Mouse (Mus musculus): ENCODE measurements around the gene Slc7a6. TPM values are rescaled to one million over a fixed set of nuclear protein-coding genes. Genes with fewer than 3 reads are reported as not detected.

The Slc7a6 gene
- polyA plus RNA-seq, 1 experiment from 2014 or later = 64.5 TPM

DNA sequence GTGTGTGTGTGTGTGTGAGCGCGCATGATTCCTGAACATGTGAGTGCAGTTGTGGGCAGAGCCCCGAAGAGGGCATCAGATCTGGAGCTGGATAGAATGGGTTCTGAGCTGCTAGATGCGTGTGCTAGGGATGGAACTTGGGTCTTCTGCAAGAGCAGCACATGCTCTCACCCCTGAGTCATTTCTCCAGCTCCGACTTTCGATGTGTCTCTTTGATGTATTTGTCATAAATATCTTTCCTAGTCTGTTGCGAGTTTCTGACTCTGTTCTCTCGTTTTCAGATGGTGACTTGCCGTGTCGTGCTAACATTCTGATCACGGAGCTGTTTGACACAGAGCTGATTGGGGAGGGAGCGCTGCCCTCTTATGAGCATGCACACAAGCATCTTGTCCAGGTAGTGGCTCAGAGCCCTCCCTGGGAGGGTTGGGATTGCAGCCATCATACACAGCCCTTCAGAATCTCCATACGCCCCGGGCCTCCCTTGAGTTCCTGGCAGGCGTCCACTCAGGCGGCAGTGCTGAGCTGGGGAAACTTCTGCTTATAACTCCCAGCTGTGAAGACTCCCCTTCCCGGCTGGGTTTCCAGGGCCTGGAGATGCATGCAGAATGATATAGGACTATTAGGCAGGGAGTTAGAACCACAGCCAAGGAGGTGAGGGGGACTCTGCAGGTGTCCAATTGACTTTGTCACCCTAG lies 66.1 kb downstream of the Slc7a6 start:
- no peak for ATAC-seq (replicated peaks; ENCODE audit: insufficient number of reproducible peaks, low FRiP score, low TSS enrichment)
- 86% methylated on average over 17 of the region's 17 CpGs for WGBS (ENCODE audit: insufficient replicate concordance)
- no peaks in the 10 kb centered on the region for H3K4me1 ChIP-seq (ENCODE audit: control insufficient read depth, insufficient read depth, low read length)
- no peak overlapping the region for H3K4me2 ChIP-seq
- no peak overlapping the region for H3K9ac ChIP-seq (ENCODE audit: low read depth, low read length)
- no peak overlapping the region for H3K27ac ChIP-seq (ENCODE audit: low read depth, low read length)
- peaks cover 26% of the 10 kb centered on the region for H3K36me3 ChIP-seq (ENCODE audit: control insufficient read depth, insufficient read depth, low read length)
- no peaks in the 10 kb centered on the region for H3K9me3 ChIP-seq (replicated peaks; ENCODE audit: control insufficient read depth, low read length)
- no peaks in the 10 kb centered on the region for H3K27me3 ChIP-seq (ENCODE audit: control insufficient read depth, insufficient read depth, low read length)
- no peak overlapping the region for H3K4me3 ChIP-seq (ENCODE audit: low read depth, low read length)

DNA sequence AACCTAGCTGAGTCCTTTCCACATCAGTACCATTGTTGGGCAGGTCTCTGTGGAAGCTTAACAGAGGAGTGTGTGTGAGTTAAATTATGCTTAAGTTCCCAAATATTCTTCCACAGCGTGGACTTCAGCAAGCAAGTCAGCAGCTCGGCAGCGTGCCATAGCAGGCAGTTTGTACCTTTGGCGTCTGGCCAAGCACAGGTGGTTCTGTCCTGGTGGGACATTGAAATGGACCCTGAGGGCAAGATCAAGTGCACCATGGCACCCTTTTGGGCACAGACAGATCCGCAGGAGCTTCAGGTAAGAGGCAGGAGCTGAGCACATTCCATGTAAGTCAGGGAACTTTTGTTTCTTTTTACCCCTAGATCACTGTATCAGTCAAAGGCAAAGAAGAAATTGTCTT lies 68.4 kb downstream of the Slc7a6 start:
- no peak overlapping the region for H3K9ac ChIP-seq (ENCODE audit: low read depth, low read length)
- no peak overlapping the region for H3K4me2 ChIP-seq
- peaks cover 28% of the 10 kb centered on the region for H3K36me3 ChIP-seq (ENCODE audit: control insufficient read depth, insufficient read depth, low read length)
- no peak overlapping the region for H3K4me3 ChIP-seq (ENCODE audit: low read depth, low read length)
- no peaks in the 10 kb centered on the region for H3K27me3 ChIP-seq (ENCODE audit: control insufficient read depth, insufficient read depth, low read length)
- no peaks in the 10 kb centered on the region for H3K9me3 ChIP-seq (replicated peaks; ENCODE audit: control insufficient read depth, low read length)
- 91% methylated on average over 5 of the region's 5 CpGs for WGBS (ENCODE audit: insufficient replicate concordance)
- H3K27ac ChIP-seq (ENCODE audit: low read depth, low read length) = no peak overlapping the region
- H3K4me1 ChIP-seq (ENCODE audit: control insufficient read depth, insufficient read depth, low read length) = no peaks in the 10 kb centered on the region
- no peak for ATAC-seq (replicated peaks; ENCODE audit: insufficient number of reproducible peaks, low FRiP score, low TSS enrichment)

Other genes with a start within 250 kb of the Slc7a6 start
- 1.1 and 1.3 TPM in 2 replicates for gene Ctrl, start 235.0 kb upstream of the Slc7a6 start, polyA plus RNA-seq (2014; fragmentation: Nextera tagmentation; extraction: Ambion mirVana)
- gene Psmb10, start 230.4 kb upstream of the Slc7a6 start, polyA plus RNA-seq (2014; fragmentation: Nextera tagmentation; extraction: Ambion mirVana) = 50.8 and 60.0 TPM in 2 replicates
- gene Lcat, start 225.5 kb upstream of the Slc7a6 start, polyA plus RNA-seq (2014; fragmentation: Nextera tagmentation; extraction: Ambion mirVana) = 0.70 and 2.6 TPM in 2 replicates
- 28.6 and 39.9 TPM in 2 replicates for gene Slc12a4, start 202.8 kb upstream of the Slc7a6 start, polyA plus RNA-seq (2014; fragmentation: Nextera tagmentation; extraction: Ambion mirVana)
- gene Dpep3, start 189.4 kb upstream of the Slc7a6 start, polyA plus RNA-seq (2014; fragmentation: Nextera tagmentation; extraction: Ambion mirVana) = not detected in 2 replicates
- gene Dus2, start 177.5 kb upstream of the Slc7a6 start, polyA plus RNA-seq (2014; fragmentation: Nextera tagmentation; extraction: Ambion mirVana) = 17.4 and 18.8 TPM in 2 replicates
- gene Dpep2nb, start 162.9 kb upstream of the Slc7a6 start, polyA plus RNA-seq (2014; fragmentation: Nextera tagmentation; extraction: Ambion mirVana) = 0.33 TPM in 1 of 2 replicates, not detected in the other
- 13.4 and 15.2 TPM in 2 replicates for gene Ddx28, start 157.0 kb upstream of the Slc7a6 start, polyA plus RNA-seq (2014; fragmentation: Nextera tagmentation; extraction: Ambion mirVana)
- gene Nfatc3, start 110.0 kb upstream of the Slc7a6 start, polyA plus RNA-seq (2014; fragmentation: Nextera tagmentation; extraction: Ambion mirVana) = 4.4 and 6.0 TPM in 2 replicates
- 1.3 and 1.4 TPM in 2 replicates for gene Esrp2, start 31.9 kb upstream of the Slc7a6 start, polyA plus RNA-seq (2014; fragmentation: Nextera tagmentation; extraction: Ambion mirVana)
- 3.0 and 7.2 TPM in 2 replicates for gene Pla2g15, start 18.5 kb upstream of the Slc7a6 start, polyA plus RNA-seq (2014; fragmentation: Nextera tagmentation; extraction: Ambion mirVana)
- 27.2 and 31.7 TPM in 2 replicates for gene Slc7a6os, start 42.1 kb downstream of the Slc7a6 start, polyA plus RNA-seq (2014; fragmentation: Nextera tagmentation; extraction: Ambion mirVana)
- 40.1 and 41.8 TPM in 2 replicates for gene Prmt7, start 42.1 kb downstream of the Slc7a6 start, polyA plus RNA-seq (2014; fragmentation: Nextera tagmentation; extraction: Ambion mirVana)
- gene Smpd3, start 169.1 kb downstream of the Slc7a6 start, polyA plus RNA-seq (2014; fragmentation: Nextera tagmentation; extraction: Ambion mirVana) = 2.0 and 2.3 TPM in 2 replicates
- 13.2 and 16.8 TPM in 2 replicates for gene Zfp90, start 246.5 kb downstream of the Slc7a6 start, polyA plus RNA-seq (2014; fragmentation: Nextera tagmentation; extraction: Ambion mirVana)

All from heart, embryonic 11.5 days (tissue).